Mouse (Mus musculus): ENCODE results near the gene Tbata. TPM values are rescaled to one million over a fixed set of nuclear protein-coding genes. Genes with fewer than 3 reads are reported as not detected.

The Tbata gene
- not detected in 2 replicates for polyA plus RNA-seq (2014; fragmentation: Nextera tagmentation; extraction: Ambion mirVana)

- ATAC-seq (replicated peaks; ENCODE audit: low FRiP score) = no peak
- H3K27me3 ChIP-seq (replicated peaks; ENCODE audit: control insufficient read depth, insufficient read depth, low read length) = peaks cover 13% of the 10 kb centered on the region
Observed at GRCm38 (mm10) chr10:61171654-61172053, at the start of gene Tbata. Gene Tbata, plus strand, starts transcription at chr10:61171954.

GRCm38 (mm10) chr10:61123276-61123913, 48.4 kb upstream of the Tbata start:
- Histone ChIP-seq H3K9ac (ENCODE audit: low read depth, low read length) (no peak overlapping the region), H3K4me1 (replicated peaks; ENCODE audit: control insufficient read depth, insufficient read depth, low read length) (peaks cover 11% of the 10 kb centered on the region)

More at GRCm38 (mm10) chr10:61171654-61172053, at the start of gene Tbata:
- DNase-seq (ENCODE audit: low spot score) = no peak
- 53% methylated on average over 3 of the region's 3 CpGs for WGBS
- no peaks in the 10 kb centered on the region for H3K36me3 ChIP-seq (ENCODE audit: control insufficient read depth, insufficient read depth, low read length)
- no peak within 1 kb of the TSS for H3K4me2 ChIP-seq
- no peak within 1 kb of the TSS for H3K4me3 ChIP-seq (ENCODE audit: low read depth, low read length)
- no peaks in the 10 kb centered on the region for H3K4me1 ChIP-seq (replicated peaks; ENCODE audit: control insufficient read depth, insufficient read depth, low read length)
- no peak within 1 kb of the TSS for H3K27ac ChIP-seq (ENCODE audit: low read depth, low read length)
- no peaks in the 10 kb centered on the region for H3K9me3 ChIP-seq (ENCODE audit: control insufficient read depth, low read length)
- no peak within 1 kb of the TSS for H3K9ac ChIP-seq (ENCODE audit: low read depth, low read length)

DNA sequence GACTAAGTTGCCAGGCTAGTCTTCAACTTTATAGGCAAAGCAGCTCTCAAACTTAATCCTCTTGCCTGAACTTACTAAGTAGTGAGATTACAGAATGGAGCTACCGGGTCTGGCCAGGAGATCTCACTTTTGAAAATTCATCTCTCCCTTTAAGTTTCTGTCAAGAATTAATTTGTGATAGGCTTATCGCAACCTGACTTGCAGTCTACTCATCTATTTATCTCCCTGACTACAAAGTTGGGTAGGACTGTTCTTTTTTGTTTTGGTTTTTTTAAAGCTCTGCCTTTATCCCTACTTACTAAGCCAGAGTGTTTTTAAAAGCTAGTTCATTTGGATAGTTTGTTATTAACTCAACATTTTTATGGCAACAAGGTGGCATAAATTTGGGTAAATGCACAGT, 47.3 kb upstream of the Tbata start:
- peak overlapping the region; percentile 44; the same call in 1 of the 2 replicates for H3K27ac ChIP-seq (ENCODE audit: low read depth, low read length)
- no peaks in the 10 kb centered on the region for H3K9me3 ChIP-seq (ENCODE audit: control insufficient read depth, low read length)
- no peaks in the 10 kb centered on the region for H3K27me3 ChIP-seq (replicated peaks; ENCODE audit: control insufficient read depth, insufficient read depth, low read length)
- no peak for ATAC-seq (replicated peaks; ENCODE audit: low FRiP score)
- no peak for DNase-seq (ENCODE audit: low spot score)
- peaks cover 14% of the 10 kb centered on the region for H3K4me1 ChIP-seq (replicated peaks; ENCODE audit: control insufficient read depth, insufficient read depth, low read length)
- no peak overlapping the region for H3K9ac ChIP-seq (ENCODE audit: low read depth, low read length)
- H3K4me3 ChIP-seq (ENCODE audit: low read depth, low read length) = no peak overlapping the region
- WGBS = 59% methylated on average over 2 of the region's 2 CpGs
- no peaks in the 10 kb centered on the region for H3K36me3 ChIP-seq (ENCODE audit: control insufficient read depth, insufficient read depth, low read length)
- H3K4me2 ChIP-seq = peak overlapping the region; percentile 26; the same call in 1 of the 2 replicates

More at GRCm38 (mm10) chr10:61123276-61123913, 48.4 kb upstream of the Tbata start:
- WGBS = 52% methylated on average over 3 of the region's 3 CpGs
- Histone ChIP-seq H3K27me3 (replicated peaks; ENCODE audit: control insufficient read depth, insufficient read depth, low read length) (no peaks in the 10 kb centered on the region), H3K9me3 (ENCODE audit: control insufficient read depth, low read length) (no peaks in the 10 kb centered on the region), H3K36me3 (ENCODE audit: control insufficient read depth, insufficient read depth, low read length) (no peaks in the 10 kb centered on the region), H3K4me3 (ENCODE audit: low read depth, low read length) (no peak overlapping the region), H3K27ac (ENCODE audit: low read depth, low read length) (peak overlapping the region; percentile 44), H3K4me2 (peak overlapping the region; percentile 26)
- ATAC-seq (replicated peaks; ENCODE audit: low FRiP score) = peak; percentile 97
- no peak for DNase-seq (ENCODE audit: low spot score)

- WGBS = 78% methylated on average over 1 of the region's 1 CpGs
- Histone ChIP-seq H3K27me3 (replicated peaks; ENCODE audit: control insufficient read depth, insufficient read depth, low read length) (no peaks in the 10 kb centered on the region), H3K27ac (ENCODE audit: low read depth, low read length) (no peak overlapping the region), H3K9ac (ENCODE audit: low read depth, low read length) (no peak overlapping the region), H3K9me3 (ENCODE audit: control insufficient read depth, low read length) (no peaks in the 10 kb centered on the region), H3K4me1 (replicated peaks; ENCODE audit: control insufficient read depth, insufficient read depth, low read length) (peaks cover 8% of the 10 kb centered on the region; the same call in 1 of the 2 replicates), H3K4me3 (ENCODE audit: low read depth, low read length) (no peak overlapping the region), H3K36me3 (ENCODE audit: control insufficient read depth, insufficient read depth, low read length) (no peaks in the 10 kb centered on the region), H3K4me2 (no peak overlapping the region)
- DNase-seq (ENCODE audit: low spot score) (no peak), ATAC-seq (replicated peaks; ENCODE audit: low FRiP score) (no peak)
Observed at GRCm38 (mm10) chr10:61128701-61129365, 42.9 kb upstream of the Tbata start.

- Histone ChIP-seq H3K4me3 (ENCODE audit: low read depth, low read length) (no peak overlapping the region), H3K9me3 (ENCODE audit: control insufficient read depth, low read length) (no peaks in the 10 kb centered on the region), H3K27ac (ENCODE audit: low read depth, low read length) (no peak overlapping the region), H3K4me1 (replicated peaks; ENCODE audit: control insufficient read depth, insufficient read depth, low read length) (0 out of 2 replicates have a peak, but pooled peaks cover 5% of the 10 kb centered on the region), H3K36me3 (ENCODE audit: control insufficient read depth, insufficient read depth, low read length) (no peaks in the 10 kb centered on the region), H3K9ac (ENCODE audit: low read depth, low read length) (no peak overlapping the region), H3K27me3 (replicated peaks; ENCODE audit: control insufficient read depth, insufficient read depth, low read length) (no peaks in the 10 kb centered on the region), H3K4me2 (no peak overlapping the region)
- whole genome bisulfite sequencing = 81% methylated on average over 3 of the region's 3 CpGs
- DNase-seq (ENCODE audit: low spot score) (no peak), ATAC-seq (replicated peaks; ENCODE audit: low FRiP score) (no peak)
Observed at GRCm38 (mm10) chr10:61130959-61131358, 40.8 kb upstream of the Tbata start.

DNA sequence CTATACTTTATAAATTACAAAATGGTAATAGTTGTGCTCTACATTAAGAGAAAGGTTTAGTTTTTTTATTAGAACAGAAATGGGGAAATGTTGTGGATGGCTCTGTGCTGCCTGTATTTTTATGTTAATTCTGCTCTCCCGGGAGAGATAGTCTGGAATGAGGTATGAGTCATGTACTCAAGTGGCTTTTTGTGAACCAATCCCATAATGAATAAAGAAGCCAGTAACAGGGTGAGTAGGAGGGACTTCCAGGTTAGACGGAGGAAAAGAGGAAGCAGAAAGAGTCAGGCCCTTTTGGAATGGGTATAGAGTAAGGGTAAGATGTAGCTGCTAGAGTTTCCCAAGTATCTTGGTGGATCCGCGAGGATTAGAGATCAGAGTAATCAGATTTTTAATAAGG, 37.7 kb upstream of the Tbata start:
- DNase-seq (ENCODE audit: low spot score) = no peak
- no peaks in the 10 kb centered on the region for H3K9me3 ChIP-seq (ENCODE audit: control insufficient read depth, low read length)
- H3K36me3 ChIP-seq (ENCODE audit: control insufficient read depth, insufficient read depth, low read length) = no peaks in the 10 kb centered on the region
- no peak overlapping the region for H3K4me2 ChIP-seq
- H3K27me3 ChIP-seq (replicated peaks; ENCODE audit: control insufficient read depth, insufficient read depth, low read length) = no peaks in the 10 kb centered on the region
- no peak for ATAC-seq (replicated peaks; ENCODE audit: low FRiP score)
- H3K9ac ChIP-seq (ENCODE audit: low read depth, low read length) = no peak overlapping the region
- H3K4me3 ChIP-seq (ENCODE audit: low read depth, low read length) = no peak overlapping the region
- H3K4me1 ChIP-seq (replicated peaks; ENCODE audit: control insufficient read depth, insufficient read depth, low read length) = 0 out of 2 replicates have a peak, but pooled peaks cover 4% of the 10 kb centered on the region
- 71% methylated on average over 4 of the region's 4 CpGs for WGBS
- no peak overlapping the region for H3K27ac ChIP-seq (ENCODE audit: low read depth, low read length)

DNA sequence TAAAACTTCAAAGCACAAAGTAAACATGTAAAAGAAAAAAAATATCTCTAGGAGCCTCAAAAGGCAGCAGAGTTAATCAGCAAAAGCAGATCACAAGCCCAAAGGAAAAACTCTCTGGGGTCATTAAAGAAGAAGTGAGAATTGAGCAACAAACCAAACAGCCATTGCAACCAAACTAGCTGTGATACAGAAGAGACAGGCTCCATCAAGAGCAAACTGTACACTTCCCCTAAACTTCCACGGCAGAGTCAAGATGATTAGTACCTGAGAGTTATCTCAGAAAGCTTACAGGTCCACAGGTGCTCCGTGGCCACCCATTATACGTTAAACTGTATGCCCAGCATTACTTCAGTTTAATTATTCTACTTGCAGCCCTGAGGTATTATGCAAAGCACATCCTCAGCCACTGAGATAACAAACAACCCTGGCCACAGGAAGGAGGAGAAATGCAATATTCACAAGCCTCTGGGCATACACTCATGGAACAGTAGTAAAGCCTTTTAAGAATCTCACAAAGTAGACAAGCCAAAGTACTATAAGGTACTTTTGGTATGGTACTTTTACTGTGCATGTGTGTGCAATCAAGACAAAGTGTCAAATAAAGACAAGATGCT, 36.4 kb upstream of the Tbata start:
- Histone ChIP-seq H3K9me3 (ENCODE audit: control insufficient read depth, low read length) (no peaks in the 10 kb centered on the region), H3K9ac (ENCODE audit: low read depth, low read length) (no peak overlapping the region), H3K27ac (ENCODE audit: low read depth, low read length) (no peak overlapping the region), H3K4me1 (replicated peaks; ENCODE audit: control insufficient read depth, insufficient read depth, low read length) (0 out of 2 replicates have a peak, but pooled peaks cover 2% of the 10 kb centered on the region), H3K27me3 (replicated peaks; ENCODE audit: control insufficient read depth, insufficient read depth, low read length) (no peaks in the 10 kb centered on the region), H3K36me3 (ENCODE audit: control insufficient read depth, insufficient read depth, low read length) (no peaks in the 10 kb centered on the region; the same call in 1 of the 2 replicates), H3K4me3 (ENCODE audit: low read depth, low read length) (no peak overlapping the region), H3K4me2 (no peak overlapping the region)
- no peak for DNase-seq (ENCODE audit: low spot score)
- 39% methylated on average over 3 of the region's 3 CpGs for WGBS
- no peak for ATAC-seq (replicated peaks; ENCODE audit: low FRiP score)

DNA sequence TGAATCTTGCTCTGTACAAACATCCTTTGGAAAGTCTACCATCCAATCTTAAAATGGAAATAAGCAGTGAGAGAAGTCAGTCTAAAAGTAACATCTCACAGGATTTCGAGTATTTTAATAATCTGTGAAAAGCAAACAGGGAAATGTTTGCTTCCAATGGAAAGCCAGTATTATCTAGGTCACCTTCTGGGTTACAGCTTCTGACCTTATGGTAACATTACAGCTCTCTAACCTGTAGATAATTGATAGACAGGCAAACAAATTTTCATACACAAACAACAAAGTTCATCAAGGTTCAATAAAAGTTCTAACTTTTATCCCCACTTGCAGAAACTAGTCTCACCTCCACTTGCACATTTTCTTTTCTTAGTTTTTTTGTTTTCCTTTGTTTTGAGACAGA, 34.2 kb upstream of the Tbata start:
- WGBS = 55% methylated on average over 1 of the region's 1 CpGs

More for the DNA sequence above, 34.2 kb upstream of the Tbata start:
- no peak overlapping the region for H3K4me2 ChIP-seq
- H3K27ac ChIP-seq (ENCODE audit: low read depth, low read length) = no peak overlapping the region
- ATAC-seq (replicated peaks; ENCODE audit: low FRiP score) = no peak
- H3K9me3 ChIP-seq (ENCODE audit: control insufficient read depth, low read length) = no peaks in the 10 kb centered on the region
- H3K4me3 ChIP-seq (ENCODE audit: low read depth, low read length) = no peak overlapping the region
- H3K4me1 ChIP-seq (replicated peaks; ENCODE audit: control insufficient read depth, insufficient read depth, low read length) = 0 out of 2 replicates have a peak, but pooled peaks cover 2% of the 10 kb centered on the region
- no peak overlapping the region for H3K9ac ChIP-seq (ENCODE audit: low read depth, low read length)
- DNase-seq (ENCODE audit: low spot score) = no peak
- H3K36me3 ChIP-seq (ENCODE audit: control insufficient read depth, insufficient read depth, low read length) = no peaks in the 10 kb centered on the region; the same call in 1 of the 2 replicates
- no peaks in the 10 kb centered on the region for H3K27me3 ChIP-seq (replicated peaks; ENCODE audit: control insufficient read depth, insufficient read depth, low read length)

Measured in liver, embryonic 11.5 days (tissue).